Mouse (Mus musculus) right cerebral cortex, adult 2 months (tissue): ENCODE results near the gene Nelfa.
"Not testable (repeated sequence)": the region's sequence is repeated elsewhere in the genome, so short reads cannot be mapped to it uniquely, and the experiment has no call there.

Source experiments
- DNase-seq, 2 experiments: peaks; one replicate each; pipeline ENCODE4 v3.0.0; 2021 to 2022; ENCODE audit warnings: low spot score in 2 of 2

The Nelfa gene

GRCm38 (mm10) chr5:33919466-33919865 is 16.7 kb downstream of the Nelfa start:
- peak; percentile 60 to 71 for DNase-seq

- not testable (repeated sequence) for DNase-seq
These were observed 19.6 kb downstream of the Nelfa start for GRCm38 (mm10) chr5:33916616-33917015.

- not testable (repeated sequence) for DNase-seq
These were observed 21.2 kb downstream of the Nelfa start for GRCm38 (mm10) chr5:33915031-33915430.

- DNase-seq = no peak
These were observed 33.0 kb downstream of the Nelfa start for GRCm38 (mm10) chr5:33903176-33903575.

GRCm38 (mm10) chr5:33902696-33903095 is 33.5 kb downstream of the Nelfa start:
- DNase-seq = no peak

- DNase-seq = no peak
These were observed 34.9 kb downstream of the Nelfa start for GRCm38 (mm10) chr5:33901278-33901677.

GRCm38 (mm10) chr5:33900701-33901263 is 35.4 kb downstream of the Nelfa start:
- DNase-seq = peak in 1 of 2 experiments; percentile 27

GRCm38 (mm10) chr5:33900101-33900500 is 36.1 kb downstream of the Nelfa start:
- no peak for DNase-seq

GRCm38 (mm10) chr5:33899245-33899644 is 37.0 kb downstream of the Nelfa start:
- no peak for DNase-seq

- no peak for DNase-seq
These were observed 37.5 kb downstream of the Nelfa start for GRCm38 (mm10) chr5:33898671-33899070.

- DNase-seq = no peak
These were observed 39.1 kb downstream of the Nelfa start for GRCm38 (mm10) chr5:33897158-33897557.

GRCm38 (mm10) chr5:33895116-33895515 is 41.1 kb downstream of the Nelfa start:
- DNase-seq = peak in 1 of 2 experiments; percentile 28

- no peak for DNase-seq
These were observed 42.8 kb downstream of the Nelfa start for GRCm38 (mm10) chr5:33893406-33893805.

GRCm38 (mm10) chr5:33881118-33881517 is 55.1 kb downstream of the Nelfa start:
- no peak for DNase-seq

- no peak for DNase-seq
These were observed 60.7 kb downstream of the Nelfa start for GRCm38 (mm10) chr5:33875472-33875871.

- DNase-seq = no peak
These were observed 78.5 kb downstream of the Nelfa start for GRCm38 (mm10) chr5:33857693-33858092.

- no peak for DNase-seq
These were observed 82.2 kb downstream of the Nelfa start for GRCm38 (mm10) chr5:33854019-33854418.

GRCm38 (mm10) chr5:33853086-33853485 is 83.1 kb downstream of the Nelfa start:
- no peak for DNase-seq

GRCm38 (mm10) chr5:33851466-33851865 is 84.7 kb downstream of the Nelfa start:
- no peak for DNase-seq
